Mouse (Mus musculus) forebrain, embryonic 11.5 days (tissue): ENCODE data around the gene Pbx1. TPM values are rescaled to one million over a fixed set of nuclear protein-coding genes. Genes with fewer than 3 reads are reported as not detected.

ENCODE experiments used
- ATAC-seq: fragments of 200-750 bp; cut with Nextera tagmentation; replicated peaks from 2 replicates; pipeline ENCODE4 v1.8.0; 2017; ENCODE audit warnings: moderate TSS enrichment; ENCODE audit not compliant: low FRiP score
- DNase-seq: peaks from one replicate; pipeline ENCODE4 v3.0.0-alpha.2; 2017; ENCODE audit warnings: low spot score
- H3K27ac ChIP-seq: fragments of 300-500 bp; sonication (generic); 2 replicates; pipeline ENCODE4 v1.5.1; 2014; ENCODE audit warnings: low read depth, low read length
- H3K27me3 ChIP-seq: fragments of 300-500 bp; sonication (generic); 2 replicates; pipeline ENCODE4 v1.6.1; 2014; ENCODE audit warnings: mild to moderate bottlenecking, low read length, mixed read lengths; ENCODE audit not compliant: control insufficient read depth, insufficient read depth
- H3K36me3 ChIP-seq: fragments of 300-500 bp; sonication (generic); 2 replicates; pipeline ENCODE4 v1.6.1; 2014; ENCODE audit warnings: mild to moderate bottlenecking, low read length, moderate library complexity, mixed read lengths; ENCODE audit not compliant: control insufficient read depth, insufficient read depth
- H3K4me1 ChIP-seq: fragments of 300-500 bp; sonication (generic); replicated peaks from 2 replicates; pipeline ENCODE4 v1.6.1; 2014; ENCODE audit warnings: low read length, mixed read lengths; ENCODE audit not compliant: control insufficient read depth, insufficient read depth
- H3K4me2 ChIP-seq: fragments of 300-500 bp; sonication (generic); 2 replicates; pipeline ENCODE4 v1.6.1; 2014; ENCODE audit warnings: low read depth, mild to moderate bottlenecking, low read length, moderate library complexity, mixed read lengths; ENCODE audit not compliant: severe bottlenecking
- H3K4me3 ChIP-seq: fragments of 300-500 bp; sonication (generic); 2 replicates; pipeline ENCODE4 v1.5.1; 2014; ENCODE audit warnings: low read depth, low read length
- H3K9ac ChIP-seq: fragments of 300-500 bp; sonication (generic); 2 replicates; pipeline ENCODE4 v1.6.1; 2014; ENCODE audit warnings: low read length
- H3K9me3 ChIP-seq: fragments of 300-500 bp; sonication (generic); 2 replicates; pipeline ENCODE4 v1.6.1; 2016; ENCODE audit warnings: low read length, mixed read lengths; ENCODE audit not compliant: control insufficient read depth
- WGBS: fragments of 180-500 bp; shearing (Covaris S2); extraction: QIAGEN DNeasy Blood & Tissue Kit; methylation state at CpG from one replicate; pipeline ENCODE4 v1.1.7; 2014; 5-methylcytosine and 5-hydroxymethylcytosine counted together
- polyA plus RNA-seq: library from polyadenylated mRNA; unstranded; fragments of >200 nt; fragmentation: Nextera tagmentation; extraction: Ambion mirVana; gene quantifications from 2 replicates; pipeline ENCODE4 v1.2.1, GENCODE M21; 2014

Gene Pbx1
- polyA plus RNA-seq, 1 experiment from 2014 or later = 51.1 TPM

DNA sequence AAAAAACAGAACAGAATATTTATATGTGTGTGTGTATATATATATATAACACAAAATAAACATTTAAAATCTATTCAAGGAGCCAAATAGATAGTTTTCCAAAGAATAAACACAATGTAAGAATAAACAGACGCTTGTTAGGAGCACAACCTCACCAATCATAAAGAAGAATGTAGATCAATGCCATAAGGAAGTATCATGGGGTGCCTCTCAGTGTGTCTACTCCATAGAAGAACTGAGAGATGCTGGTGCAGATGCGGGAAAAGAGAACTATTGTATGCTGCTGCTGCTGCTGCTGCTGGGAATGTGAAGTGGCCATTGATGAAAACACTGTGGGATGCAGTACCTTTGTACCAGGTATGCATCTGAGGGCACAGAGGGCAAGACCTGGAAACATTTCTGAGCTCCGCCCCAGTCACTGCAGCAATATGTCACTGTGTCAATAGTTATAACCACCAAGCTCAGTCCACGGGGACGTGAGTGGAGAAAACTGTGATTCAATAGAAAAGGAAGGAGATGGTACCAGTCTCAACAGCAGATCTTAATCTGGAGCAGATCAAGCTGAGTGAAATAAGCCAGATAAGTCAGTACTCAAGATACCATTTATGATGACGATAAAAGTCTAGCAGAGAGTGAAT lies 361.7 kb downstream of the Pbx1 start:
- H3K4me1 ChIP-seq = 0 out of 2 replicates have a peak, but pooled peaks cover 2% of the 10 kb centered on the region
- H3K4me3 ChIP-seq = no peak overlapping the region
- no peak for DNase-seq
- H3K9me3 ChIP-seq = no peaks in the 10 kb centered on the region
- no peak overlapping the region for H3K27ac ChIP-seq
- 89% methylated on average over 6 of the region's 6 CpGs for WGBS
- H3K4me2 ChIP-seq = no peak overlapping the region
- no peak overlapping the region for H3K9ac ChIP-seq
- H3K27me3 ChIP-seq = no peaks in the 10 kb centered on the region
- ATAC-seq = no peak
- H3K36me3 ChIP-seq = no peaks in the 10 kb centered on the region

DNA sequence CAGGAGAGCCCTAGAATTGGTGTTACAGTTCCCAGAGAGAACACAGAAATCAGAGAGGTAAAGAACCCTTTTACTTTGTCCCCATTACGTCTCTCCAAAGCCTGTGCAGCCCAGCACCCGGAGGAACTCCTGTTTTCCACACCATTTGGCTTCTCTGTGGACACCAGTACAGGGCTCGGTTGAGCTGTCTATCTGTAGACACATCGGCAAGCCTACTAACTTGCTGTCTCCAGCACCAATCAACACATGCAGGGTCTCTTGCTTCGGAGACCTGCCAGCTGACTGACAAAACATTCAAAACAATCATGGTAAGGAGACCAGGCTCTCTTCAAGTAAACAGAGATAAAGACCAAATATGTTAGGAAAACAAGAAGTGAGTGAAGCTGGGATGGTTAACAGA lies 362.3 kb downstream of the Pbx1 start:
- Histone ChIP-seq H3K4me3 (no peak overlapping the region), H3K27me3 (no peaks in the 10 kb centered on the region), H3K4me2 (no peak overlapping the region), H3K36me3 (no peaks in the 10 kb centered on the region), H3K4me1 (0 out of 2 replicates have a peak, but pooled peaks cover 2% of the 10 kb centered on the region), H3K27ac (no peak overlapping the region), H3K9me3 (no peaks in the 10 kb centered on the region), H3K9ac (no peak overlapping the region)
- ATAC-seq (no peak), DNase-seq (no peak)
- WGBS = 83% methylated on average over 5 of the region's 5 CpGs
